Mouse (Mus musculus): ENCODE measurements around the gene Slc11a2. TPM values are rescaled to one million over a fixed set of nuclear protein-coding genes. Genes with fewer than 3 reads are reported as not detected.
"Not testable (repeated sequence)": the region's sequence is repeated elsewhere in the genome, so short reads cannot be mapped to it uniquely, and the experiment has no call there.

The Slc11a2 gene
- polyA plus RNA-seq, 1 experiment = 53.2 TPM

DNA sequence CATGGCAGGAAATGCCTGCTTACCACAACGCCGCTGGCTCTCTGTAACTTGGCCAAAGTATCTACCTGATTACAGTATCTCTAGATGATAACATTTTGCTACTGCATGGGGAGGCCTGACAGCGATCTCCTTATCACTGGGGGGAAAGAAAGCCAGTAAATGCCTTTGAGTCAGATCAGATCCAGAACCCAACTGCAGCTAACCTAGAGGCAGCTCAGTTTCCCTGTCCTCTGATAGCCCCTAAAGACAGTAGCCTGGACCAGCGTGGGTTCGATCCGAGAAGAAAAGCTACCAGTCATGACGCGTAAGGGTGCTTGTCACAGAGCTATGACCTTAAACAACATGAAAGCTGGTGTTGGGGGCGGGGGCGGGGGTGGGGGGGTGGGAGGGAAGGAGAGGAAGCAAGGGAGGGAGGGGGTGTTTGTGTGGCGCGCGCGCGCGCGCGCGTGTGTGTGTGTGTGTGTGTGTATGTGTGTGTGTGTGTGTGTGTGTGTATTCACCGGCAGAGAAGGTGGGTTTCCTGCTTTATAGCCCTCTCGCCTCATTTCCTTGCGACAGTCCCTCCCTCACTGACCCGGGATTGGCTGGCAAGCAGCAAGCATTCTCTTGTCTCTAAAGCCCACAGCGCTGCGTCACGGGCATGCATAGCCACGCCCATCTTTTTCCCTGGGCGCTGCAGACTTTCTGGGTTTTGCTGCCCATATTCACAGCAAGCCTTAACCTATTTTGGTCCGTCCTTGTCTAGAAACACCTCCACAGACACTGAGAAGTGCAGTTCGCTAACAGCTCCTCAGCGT, 18.5 kb upstream of the Slc11a2 start:
- TF ChIP-seq CTCF (IDR thresholded peaks at IDR 0.05; ENCODE audit: insufficient read depth, low read length) (no peak), POLR2A (IDR thresholded peaks at IDR 0.05; ENCODE audit: borderline replicate concordance, extremely low read depth, low read depth, low read length) (peak; percentile 69; the same call in 1 of the 2 replicates)
- Histone ChIP-seq H3K4me1 (ENCODE audit: control insufficient read depth, insufficient read depth, low read length) (no peaks in the 10 kb centered on the region), H3K4me3 (replicated peaks; ENCODE audit: extremely low read depth, low read depth, low read length) (peak overlapping the region; percentile 64)
- peak; percentile 72 for DNase-seq
- WGBS = 1% methylated on average over 21 of the region's 31 CpGs

DNA sequence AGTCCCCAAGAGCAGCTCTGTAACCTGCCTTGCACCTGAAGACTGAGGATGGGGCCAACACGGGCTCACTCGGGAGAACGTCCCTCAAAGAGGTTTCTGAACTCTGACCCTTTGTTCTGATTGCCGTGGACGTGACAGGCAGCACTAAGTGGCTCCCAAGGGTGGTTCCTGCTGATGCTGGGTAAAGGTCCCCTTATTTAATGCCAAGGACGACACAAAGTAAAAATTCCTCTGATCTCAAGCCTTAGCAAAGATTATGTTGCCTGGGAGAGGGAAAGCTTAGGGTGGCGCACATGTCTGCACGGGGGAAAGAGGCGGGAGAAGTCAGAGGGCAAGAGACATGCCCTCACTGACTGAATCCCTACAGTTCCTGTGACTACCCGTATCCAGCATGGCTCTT, 11.6 kb upstream of the Slc11a2 start:
- Histone ChIP-seq H3K4me3 (replicated peaks; ENCODE audit: extremely low read depth, low read depth, low read length) (no peak overlapping the region), H3K4me1 (ENCODE audit: control insufficient read depth, insufficient read depth, low read length) (no peaks in the 10 kb centered on the region)
- TF ChIP-seq POLR2A (IDR thresholded peaks at IDR 0.05; ENCODE audit: borderline replicate concordance, extremely low read depth, low read depth, low read length) (no peak), CTCF (IDR thresholded peaks at IDR 0.05; ENCODE audit: insufficient read depth, low read length) (no peak)
- 52% methylated on average over 10 of the region's 10 CpGs for WGBS
- no peak for DNase-seq

DNA sequence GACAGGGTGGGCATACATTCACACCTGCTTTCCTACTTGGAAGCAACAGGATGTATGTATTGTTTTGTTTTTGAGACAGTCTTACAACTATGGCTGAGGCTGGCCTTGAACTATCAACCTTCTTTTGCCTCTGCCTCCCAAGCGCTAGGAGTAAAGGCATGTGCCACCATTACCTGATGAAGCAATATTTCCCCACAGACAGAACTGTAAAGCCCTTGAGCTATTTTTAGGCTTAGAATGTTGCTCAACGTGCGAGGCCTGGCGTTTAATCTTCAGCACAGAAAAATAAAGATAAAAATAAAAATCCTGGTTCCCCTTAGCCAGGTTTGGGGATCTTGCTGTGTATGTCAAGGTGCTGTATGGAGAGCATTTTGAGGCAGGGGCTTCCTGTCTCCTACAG, 11.2 kb upstream of the Slc11a2 start:
- Histone ChIP-seq H3K4me1 (ENCODE audit: control insufficient read depth, insufficient read depth, low read length) (no peaks in the 10 kb centered on the region), H3K4me3 (replicated peaks; ENCODE audit: extremely low read depth, low read depth, low read length) (no peak overlapping the region)
- DNase-seq = no peak
- WGBS = 39% methylated on average over 4 of the region's 4 CpGs
- TF ChIP-seq CTCF (IDR thresholded peaks at IDR 0.05; ENCODE audit: insufficient read depth, low read length) (no peak), POLR2A (IDR thresholded peaks at IDR 0.05; ENCODE audit: borderline replicate concordance, extremely low read depth, low read depth, low read length) (no peak)

DNA sequence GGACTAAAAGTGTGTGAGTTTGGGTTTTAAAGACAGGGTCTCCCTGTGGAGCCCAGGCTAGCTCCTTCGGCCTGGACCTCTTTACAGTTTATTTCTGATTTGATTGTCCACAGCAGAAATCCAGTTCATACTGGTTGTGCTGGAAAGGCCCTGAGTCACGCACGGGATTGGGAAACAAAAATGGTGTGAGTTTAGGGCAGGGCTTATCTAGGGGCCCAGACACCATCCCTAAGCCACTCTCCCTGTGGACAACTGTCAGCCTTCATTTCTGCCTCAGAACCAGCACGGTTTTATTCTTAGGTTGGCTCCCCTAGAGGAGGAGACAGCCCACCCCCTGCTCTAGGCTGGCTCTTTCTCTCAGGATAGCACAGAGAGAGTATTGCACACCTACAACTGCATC, 8.4 kb upstream of the Slc11a2 start:
- Histone ChIP-seq H3K4me1 (ENCODE audit: control insufficient read depth, insufficient read depth, low read length) (no peaks in the 10 kb centered on the region), H3K4me3 (replicated peaks; ENCODE audit: extremely low read depth, low read depth, low read length) (no peak overlapping the region)
- DNase-seq = no peak
- TF ChIP-seq POLR2A (IDR thresholded peaks at IDR 0.05; ENCODE audit: borderline replicate concordance, extremely low read depth, low read depth, low read length) = no peak
- no peak for TF ChIP-seq CTCF (IDR thresholded peaks at IDR 0.05; ENCODE audit: insufficient read depth, low read length)
- WGBS = 60% methylated on average over 4 of the region's 4 CpGs

DNA sequence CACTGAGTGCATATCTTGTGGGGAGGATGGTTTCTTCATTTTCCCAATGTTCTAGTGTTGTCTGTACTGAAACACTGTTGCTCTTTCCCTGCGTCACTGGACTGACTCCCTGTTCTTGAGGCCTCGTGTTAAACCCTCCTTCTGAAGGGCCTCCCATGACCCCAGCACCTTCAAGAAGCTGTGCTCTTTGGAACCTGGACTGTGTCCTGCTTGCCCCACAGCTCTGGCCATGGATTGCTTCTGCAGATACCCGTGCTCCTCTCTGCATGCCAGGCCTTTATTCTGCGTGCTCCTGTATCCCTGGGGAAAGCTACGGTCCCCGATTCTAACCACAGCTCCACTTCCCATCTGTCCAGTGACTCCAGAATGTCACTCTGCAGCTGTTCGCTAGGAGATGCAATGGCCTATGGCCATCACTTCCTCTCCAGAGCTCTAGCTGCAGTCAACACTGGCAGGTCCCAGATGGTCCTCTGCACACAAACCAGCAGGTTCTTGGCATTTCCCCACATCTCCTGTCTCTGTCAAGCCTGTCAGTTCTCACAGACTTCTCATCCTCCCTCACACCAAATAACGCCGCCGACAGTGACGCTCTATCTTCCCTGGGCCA, 5.2 kb upstream of the Slc11a2 start:
- H3K4me1 ChIP-seq (ENCODE audit: control insufficient read depth, insufficient read depth, low read length) = no peaks in the 10 kb centered on the region
- no peak for TF ChIP-seq CTCF (IDR thresholded peaks at IDR 0.05; ENCODE audit: insufficient read depth, low read length)
- TF ChIP-seq POLR2A (IDR thresholded peaks at IDR 0.05; ENCODE audit: borderline replicate concordance, extremely low read depth, low read depth, low read length) = no peak
- WGBS = 60% methylated on average over 11 of the region's 11 CpGs
- no peak for DNase-seq
- H3K4me3 ChIP-seq (replicated peaks; ENCODE audit: extremely low read depth, low read depth, low read length) = no peak overlapping the region

DNA sequence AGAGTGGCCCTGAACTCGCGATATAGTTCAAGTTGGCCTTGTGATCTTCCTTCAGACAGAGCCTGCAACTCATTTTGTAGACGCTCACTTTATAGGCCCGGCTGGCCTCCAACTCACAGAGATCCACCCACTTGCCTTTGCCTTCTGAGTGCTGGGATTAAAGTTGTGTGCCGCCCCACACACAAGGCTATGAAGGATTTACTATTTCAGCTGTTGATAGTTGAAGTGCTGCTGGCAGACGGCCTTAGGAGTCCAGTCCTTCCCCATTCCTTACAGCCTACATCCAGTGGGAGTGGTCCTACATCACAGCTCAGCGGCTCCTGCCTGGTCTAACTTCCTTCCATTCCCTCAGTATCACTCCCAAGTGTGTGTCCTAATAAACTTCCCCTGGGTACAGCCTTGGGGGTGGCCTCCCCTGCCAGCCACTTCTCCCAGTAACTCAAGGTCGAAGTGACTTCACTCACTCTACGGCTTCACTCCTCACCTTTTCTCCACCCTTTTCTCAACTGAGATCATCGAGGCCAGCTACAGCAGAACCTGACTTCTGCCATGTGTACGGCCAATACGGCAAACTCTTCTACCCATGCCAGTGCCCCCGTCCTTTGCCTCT, 3.5 kb upstream of the Slc11a2 start:
- Histone ChIP-seq H3K4me3 (replicated peaks; ENCODE audit: extremely low read depth, low read depth, low read length) (no peak overlapping the region), H3K4me1 (ENCODE audit: control insufficient read depth, insufficient read depth, low read length) (peaks cover 1% of the 10 kb centered on the region)
- DNase-seq = no peak
- 72% methylated on average over 13 of the region's 13 CpGs for WGBS
- no peak for TF ChIP-seq CTCF (IDR thresholded peaks at IDR 0.05; ENCODE audit: insufficient read depth, low read length)
- no peak for TF ChIP-seq POLR2A (IDR thresholded peaks at IDR 0.05; ENCODE audit: borderline replicate concordance, extremely low read depth, low read depth, low read length)

DNA sequence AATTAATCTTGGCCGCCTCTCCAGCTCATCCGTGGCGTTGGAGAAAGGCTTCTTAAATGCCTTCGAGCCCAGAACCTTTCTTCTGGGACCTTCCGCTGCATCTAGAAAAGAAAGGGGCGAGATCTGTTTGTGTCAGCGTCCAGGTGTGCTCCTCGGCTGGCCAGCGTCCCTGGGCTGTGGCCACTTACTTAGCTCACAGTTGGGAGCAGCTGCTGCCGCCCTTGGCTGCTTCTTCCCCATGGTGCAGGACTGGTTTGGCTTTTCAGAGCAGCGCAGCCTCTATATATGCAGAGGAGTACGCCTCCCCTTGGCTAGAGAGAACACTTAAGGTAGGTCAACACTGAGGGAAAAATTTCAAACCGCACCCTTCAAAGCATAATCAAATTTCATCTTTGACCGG, 956 bp downstream of the Slc11a2 start:
- 6% methylated on average over 14 of the region's 14 CpGs for WGBS
- DNase-seq = peak; percentile 58
- H3K4me3 ChIP-seq (replicated peaks; ENCODE audit: extremely low read depth, low read depth, low read length) = peak overlapping the region; percentile 46
- H3K4me1 ChIP-seq (ENCODE audit: control insufficient read depth, insufficient read depth, low read length) = peaks cover 7% of the 10 kb centered on the region
- TF ChIP-seq CTCF (IDR thresholded peaks at IDR 0.05; ENCODE audit: insufficient read depth, low read length) = no peak
- TF ChIP-seq POLR2A (IDR thresholded peaks at IDR 0.05; ENCODE audit: borderline replicate concordance, extremely low read depth, low read depth, low read length) = peak; percentile 92; the same call in 1 of the 2 replicates

DNA sequence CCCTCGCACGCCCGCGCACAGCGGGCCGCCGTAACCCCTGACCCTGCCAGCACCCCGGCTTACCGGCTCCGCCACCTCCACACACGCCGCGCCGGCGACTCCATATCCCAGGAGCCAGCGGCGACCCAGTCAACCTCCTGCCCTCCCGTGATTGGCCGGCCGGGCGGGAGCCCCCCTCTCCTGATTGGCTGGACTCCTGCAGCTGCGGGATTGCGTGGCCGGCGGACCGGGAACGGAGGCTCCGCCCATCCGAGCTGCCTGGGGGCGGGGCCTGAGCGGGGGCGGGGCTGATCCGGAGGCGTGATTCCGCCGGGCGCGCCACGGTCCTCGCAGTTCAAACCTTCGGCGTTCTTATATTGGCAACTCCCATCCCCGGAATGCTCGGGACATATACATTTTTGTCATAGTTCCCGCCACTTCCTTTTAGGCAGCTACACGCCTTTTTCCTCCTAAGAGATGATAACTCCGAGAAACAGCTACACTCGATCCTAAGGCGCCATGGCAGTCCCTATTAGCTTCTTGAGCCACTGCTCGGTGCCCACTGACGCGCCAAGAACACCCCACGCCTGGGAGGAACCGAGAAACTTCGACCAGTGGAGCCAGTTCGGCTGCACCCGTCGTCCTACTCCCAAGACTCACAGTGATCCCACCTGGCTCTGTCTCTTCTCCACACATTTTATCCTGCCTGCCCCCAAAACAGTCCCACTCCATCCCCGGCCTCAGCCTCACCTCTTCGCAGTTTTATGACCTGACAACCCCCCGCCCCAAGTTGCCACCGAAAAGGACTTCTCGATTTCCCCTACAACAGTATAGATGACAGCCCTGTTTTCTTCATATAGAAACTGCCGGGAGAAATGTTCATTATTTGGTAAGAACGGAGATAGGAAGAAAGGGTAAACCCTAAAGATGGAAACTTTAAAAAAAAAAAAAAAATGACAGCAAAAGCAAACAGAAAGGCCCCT, 1.7 kb downstream of the Slc11a2 start:
- Histone ChIP-seq H3K4me1 (ENCODE audit: control insufficient read depth, insufficient read depth, low read length) (peaks cover 7% of the 10 kb centered on the region), H3K4me3 (replicated peaks; ENCODE audit: extremely low read depth, low read depth, low read length) (peak overlapping the region; percentile 79)
- DNase-seq = peak; percentile 92
- no peak for TF ChIP-seq CTCF (IDR thresholded peaks at IDR 0.05; ENCODE audit: insufficient read depth, low read length)
- peak; percentile 70; the same call in 1 of the 2 replicates for TF ChIP-seq POLR2A (IDR thresholded peaks at IDR 0.05; ENCODE audit: borderline replicate concordance, extremely low read depth, low read depth, low read length)
- 2% methylated on average over 65 of the region's 65 CpGs for WGBS

DNA sequence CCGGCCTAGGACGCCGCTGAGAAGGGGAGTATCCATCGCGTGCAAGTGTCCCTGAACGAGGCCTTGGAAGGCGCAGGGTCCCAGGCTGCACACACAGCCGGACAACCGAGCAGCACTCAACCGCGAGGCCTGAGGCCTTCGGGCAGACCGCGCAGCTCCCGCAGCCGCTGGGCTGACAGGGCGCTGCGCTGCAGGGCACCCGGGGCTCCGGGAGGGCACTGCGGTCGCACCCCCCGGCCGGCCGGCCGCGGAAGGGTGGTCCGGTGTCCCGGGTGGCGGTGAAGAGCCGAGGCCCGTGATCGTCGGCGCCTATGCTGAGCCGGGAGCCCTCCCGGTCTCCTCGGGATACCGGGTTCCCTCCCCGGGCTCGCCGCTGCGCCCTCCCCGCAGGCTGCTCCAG, 2.4 kb downstream of the Slc11a2 start:
- H3K4me1 ChIP-seq (ENCODE audit: control insufficient read depth, insufficient read depth, low read length) = peaks cover 7% of the 10 kb centered on the region
- under 1% methylated on average over 44 of the region's 44 CpGs for WGBS
- TF ChIP-seq POLR2A (IDR thresholded peaks at IDR 0.05; ENCODE audit: borderline replicate concordance, extremely low read depth, low read depth, low read length) = no peak
- TF ChIP-seq CTCF (IDR thresholded peaks at IDR 0.05; ENCODE audit: insufficient read depth, low read length) = no peak
- DNase-seq = no peak
- peak overlapping the region; percentile 79 for H3K4me3 ChIP-seq (replicated peaks; ENCODE audit: extremely low read depth, low read depth, low read length)

DNA sequence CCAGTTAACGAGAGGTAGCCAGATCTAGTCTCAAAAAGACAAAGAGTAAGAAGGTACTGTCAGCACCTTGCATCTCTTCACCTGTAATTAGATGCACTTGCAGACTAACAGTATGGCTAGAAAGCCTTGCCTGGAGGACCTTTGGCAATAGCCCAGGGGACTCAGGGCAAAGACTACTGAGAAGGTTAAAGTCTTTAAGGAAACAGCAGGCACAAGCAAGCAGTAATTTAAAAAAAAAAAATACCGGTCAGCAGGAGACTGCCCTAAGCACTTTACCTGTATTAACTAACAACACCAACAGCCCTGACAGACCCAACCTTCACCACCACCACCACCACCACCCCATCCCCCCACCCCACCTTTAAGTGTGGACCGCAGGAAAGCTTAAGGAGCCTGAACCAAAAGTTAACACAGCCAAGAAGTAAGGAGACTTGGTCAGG, 3.1 kb downstream of the Slc11a2 start, which contains the start of gene Gm5475:
Gene Gm5475, plus strand, starts transcription at position 390 of the 440 bp plus-strand sequence.
- H3K4me1 ChIP-seq (ENCODE audit: control insufficient read depth, insufficient read depth, low read length); DNase-seq: not testable (repeated sequence)
- 23% methylated on average over 3 of the region's 3 CpGs for WGBS
- H3K4me3 ChIP-seq (replicated peaks; ENCODE audit: extremely low read depth, low read depth, low read length) = peak within 1 kb of the TSS; percentile 79
